Mouse (Mus musculus) brain, embryonic 14.5 days (tissue): ENCODE measurements around the gene Megf11.

Experiments
- CTCF ChIP-seq: fragments of 200-500 bp; IDR thresholded peaks from 2 replicates; pipeline ENCODE4 v1.5.1; 2012; ENCODE audit warnings: inconsistent platforms, mild to moderate bottlenecking, moderate library complexity, borderline replicate concordance; ENCODE audit not compliant: insufficient read depth, insufficient read length; ENCODE audit errors: extremely low read depth
- POLR2A ChIP-seq: fragments of 200-500 bp; IDR thresholded peaks from 2 replicates; pipeline ENCODE4 v1.6.1; 2012; ENCODE audit warnings: mild to moderate bottlenecking, inconsistent platforms, borderline replicate concordance; ENCODE audit not compliant: poor library complexity, insufficient read depth, insufficient read length, severe bottlenecking; ENCODE audit errors: extremely low read depth

DNA sequence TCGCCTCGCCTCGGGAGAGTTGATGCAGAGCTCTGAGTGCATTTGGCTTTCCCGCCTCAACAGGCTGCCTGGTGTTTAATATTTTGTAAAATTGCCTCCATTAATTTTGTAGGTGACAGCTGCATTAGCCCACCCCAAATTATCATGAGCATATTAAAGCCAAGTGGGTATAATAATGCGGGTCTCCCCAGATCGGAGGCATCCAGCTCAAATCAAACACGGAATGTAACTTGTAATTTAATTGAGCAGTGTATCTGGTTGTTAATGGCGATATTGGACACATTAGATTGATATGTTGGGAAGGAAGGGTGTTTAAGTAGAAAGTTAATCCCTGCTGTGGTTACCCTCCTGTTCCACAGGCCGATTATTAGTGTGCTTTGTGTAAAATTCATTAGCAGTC, 264.0 kb downstream of the Megf11 start:
- TF ChIP-seq CTCF (no peak), POLR2A (no peak)
